Mouse (Mus musculus) small intestine, adult 2 months (tissue): ENCODE measurements around the gene Negr1.

Experiments used
- CTCF ChIP-seq: fragments of 200-500 bp; IDR thresholded peaks from 2 replicates; pipeline ENCODE4 v1.5.1; 2012; ENCODE audit warnings: low read depth, mild to moderate bottlenecking, control low read depth, inconsistent platforms, low read length, moderate library complexity, mixed read lengths; ENCODE audit not compliant: insufficient replicate concordance, insufficient read length; ENCODE audit errors: extremely low read depth
- POLR2A ChIP-seq: fragments of 200-500 bp; IDR thresholded peaks from 2 replicates; pipeline ENCODE4 v1.6.1; 2012; ENCODE audit warnings: low read depth, mild to moderate bottlenecking, control low read depth, inconsistent platforms, low read length, moderate library complexity

- TF ChIP-seq CTCF (no peak), POLR2A (no peak)
Measured at GRCm38 (mm10) chr3:156882129-156882528, 320.5 kb downstream of the Negr1 start.
